Mouse (Mus musculus) 3T3-L1 (cell line): ENCODE results near the gene Hpn.

Experiments
- DNase-seq: peaks from one replicate; pipeline ENCODE4 v3.0.0-alpha.2; 2015; ENCODE audit warnings: low read depth, low spot score

Gene Hpn

GRCm38 (mm10) chr7:31115182-31115581, at the start of gene Hpn:
Gene Hpn (minus strand): TSS chr7:31115290.
- no peak for DNase-seq

- DNase-seq = no peak
Measured at GRCm38 (mm10) chr7:31164748-31165147, 49.7 kb upstream of the Hpn start.

GRCm38 (mm10) chr7:31163666-31164577, 48.8 kb upstream of the Hpn start:
- DNase-seq = no peak

GRCm38 (mm10) chr7:31162324-31162723, 47.2 kb upstream of the Hpn start:
- DNase-seq = no peak

GRCm38 (mm10) chr7:31161831-31162230, 46.7 kb upstream of the Hpn start:
- no peak for DNase-seq

- DNase-seq = no peak
Measured at GRCm38 (mm10) chr7:31161246-31161645, 46.2 kb upstream of the Hpn start.

- DNase-seq = peak; percentile 7
Measured at GRCm38 (mm10) chr7:31160763-31161162, 45.7 kb upstream of the Hpn start.

GRCm38 (mm10) chr7:31156034-31156928, 41.2 kb upstream of the Hpn start:
- DNase-seq = peak; percentile 24

- peak; percentile 17 for DNase-seq
Measured at GRCm38 (mm10) chr7:31155296-31156033, 40.4 kb upstream of the Hpn start, which contains the start of gene Gramd1a. Gene Gramd1a (minus strand): TSS chr7:31155896.

- DNase-seq = no peak
Measured at GRCm38 (mm10) chr7:31153536-31154320, 38.6 kb upstream of the Hpn start.

- DNase-seq = peak; percentile 81
Measured at GRCm38 (mm10) chr7:31151301-31152241, 36.5 kb upstream of the Hpn start.

- peak; percentile 83 for DNase-seq
Measured at GRCm38 (mm10) chr7:31150566-31151300, 35.6 kb upstream of the Hpn start.

GRCm38 (mm10) chr7:31149751-31150565, 34.9 kb upstream of the Hpn start:
- DNase-seq = peak; percentile 43

- DNase-seq = peak; percentile 53
Measured at GRCm38 (mm10) chr7:31149271-31149670, 34.2 kb upstream of the Hpn start.

- peak; percentile 80 for DNase-seq
Measured at GRCm38 (mm10) chr7:31148756-31149155, 33.7 kb upstream of the Hpn start.

- peak; percentile 78 for DNase-seq
Measured at GRCm38 (mm10) chr7:31148086-31148485, 33.0 kb upstream of the Hpn start.

GRCm38 (mm10) chr7:31145596-31146160, 30.6 kb upstream of the Hpn start:
- DNase-seq = no peak

- DNase-seq = no peak
Measured at GRCm38 (mm10) chr7:31144886-31145285, 29.8 kb upstream of the Hpn start.
